Mouse (Mus musculus): ENCODE results near the gene Osbpl3. TPM values are rescaled to one million over a fixed set of nuclear protein-coding genes. Genes with fewer than 3 reads are reported as not detected.

Osbpl3 gene
- polyA plus RNA-seq, 1 experiment from 2014 or later: 4.1 TPM

DNA sequence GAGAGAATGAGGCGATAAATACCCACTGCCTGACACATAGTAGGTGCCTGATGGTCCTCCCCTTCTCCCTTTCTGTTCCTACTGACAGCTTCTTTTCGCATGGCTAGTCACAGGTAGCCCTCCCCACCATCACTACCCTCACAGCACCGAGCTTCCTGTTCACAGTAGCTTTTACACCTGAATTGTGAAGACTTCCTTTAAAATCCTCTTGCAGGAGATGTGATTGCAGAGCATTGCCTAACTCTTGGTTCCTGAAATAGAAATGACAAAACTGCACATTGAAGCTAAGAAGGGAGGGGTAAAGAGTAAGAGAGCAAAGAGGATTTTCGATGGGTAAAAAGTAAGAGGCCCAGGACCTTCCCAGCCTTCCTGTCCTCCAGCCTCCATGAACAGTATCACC, 211.0 kb downstream of the Osbpl3 start:
- H3K4me3 ChIP-seq: no peak overlapping the region
- ATAC-seq (ENCODE audit: low FRiP score, low read depth): no peak
- H3K27ac ChIP-seq (replicated peaks): no peak overlapping the region
- no peaks in the 10 kb centered on the region; the same call in 1 of the 2 replicates for H3K36me3 ChIP-seq
- H3K9me3 ChIP-seq: no peaks in the 10 kb centered on the region
- 91% methylated on average over 4 of the region's 4 CpGs for WGBS
- H3K4me2 ChIP-seq: no peak overlapping the region
- H3K27me3 ChIP-seq: no peaks in the 10 kb centered on the region
- no peak overlapping the region for H3K9ac ChIP-seq
- no peaks in the 10 kb centered on the region for H3K4me1 ChIP-seq (replicated peaks)

DNA sequence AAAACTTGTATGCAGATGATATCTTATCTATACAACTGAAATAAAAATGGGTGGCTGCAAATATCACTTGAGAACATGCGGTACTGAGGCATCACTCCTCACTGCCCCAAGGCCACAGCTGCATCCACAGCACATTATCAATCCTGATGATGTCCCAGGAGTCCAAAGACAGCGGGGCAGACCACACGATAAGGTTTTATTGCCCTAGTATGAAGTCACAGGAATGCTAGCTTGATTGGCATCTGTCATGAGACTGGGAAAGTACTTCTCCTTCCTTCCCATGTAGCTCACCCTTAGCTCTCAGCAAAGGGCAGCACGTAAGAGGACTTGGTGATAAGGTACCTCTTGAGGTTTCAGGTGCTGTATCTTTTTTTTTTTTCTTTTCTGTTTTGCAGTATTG, 211.9 kb downstream of the Osbpl3 start:
- ATAC-seq (ENCODE audit: low FRiP score, low read depth): no peak
- 64% methylated on average over 4 of the region's 4 CpGs for WGBS
- no peaks in the 10 kb centered on the region for H3K9me3 ChIP-seq
- H3K9ac ChIP-seq: no peak overlapping the region
- no peak overlapping the region for H3K4me2 ChIP-seq
- H3K4me1 ChIP-seq (replicated peaks): no peaks in the 10 kb centered on the region
- no peak overlapping the region for H3K4me3 ChIP-seq
- H3K27me3 ChIP-seq: no peaks in the 10 kb centered on the region
- H3K36me3 ChIP-seq: no peaks in the 10 kb centered on the region; the same call in 1 of the 2 replicates
- no peak overlapping the region for H3K27ac ChIP-seq (replicated peaks)

Other genes with a start within 250 kb of the Osbpl3 start
- 73.9 and 75.3 TPM in 2 replicates for gene Gsdme, start 192.3 kb downstream of the Osbpl3 start, polyA plus RNA-seq (2015; fragmentation: Nextera tagmentation; extraction: Ambion mirVana)
- 74.0 and 82.9 TPM in 2 replicates for gene Cycs, start 110.3 kb upstream of the Osbpl3 start, polyA plus RNA-seq (2015; fragmentation: Nextera tagmentation; extraction: Ambion mirVana)
- 3.1 and 3.4 TPM in 2 replicates for gene 4921507P07Rik, start 140.4 kb upstream of the Osbpl3 start, polyA plus RNA-seq (2015; fragmentation: Nextera tagmentation; extraction: Ambion mirVana)
- gene Npvf, start 198.2 kb upstream of the Osbpl3 start, polyA plus RNA-seq (2015; fragmentation: Nextera tagmentation; extraction: Ambion mirVana): 0.26 and 0.41 TPM in 2 replicates